Mouse (Mus musculus) retina, adult 2 months (tissue): ENCODE data around the gene Atp12a.
A peak's percentile ranks its signal among the peaks of the same experiment; 100 is the strongest.

Source experiments
- DNase-seq: peaks from one replicate; pipeline ENCODE4 v3.0.0-alpha.2; 2012; ENCODE audit warnings: low read depth, low spot score

Gene Atp12a

DNA sequence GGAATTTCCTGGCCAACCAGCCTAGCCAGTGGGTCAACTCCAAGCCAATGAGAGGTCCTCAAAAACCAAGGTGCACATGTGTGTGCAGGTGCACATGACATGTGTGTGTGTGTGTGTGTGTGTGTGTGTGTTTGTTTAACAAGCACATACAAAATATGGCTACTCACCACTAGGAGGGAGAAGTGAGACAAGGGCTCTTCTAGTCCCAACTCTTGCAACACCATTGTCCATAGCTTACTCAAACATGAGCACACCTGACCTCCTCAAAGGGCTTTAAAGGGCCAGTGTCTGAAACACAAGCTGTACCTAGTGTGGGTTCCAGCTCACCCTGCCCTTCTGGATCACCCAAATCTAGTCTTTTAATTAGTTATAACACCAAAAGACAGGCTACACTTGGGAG, 12.9 kb downstream of the Atp12a start:
- no peak for DNase-seq

DNA sequence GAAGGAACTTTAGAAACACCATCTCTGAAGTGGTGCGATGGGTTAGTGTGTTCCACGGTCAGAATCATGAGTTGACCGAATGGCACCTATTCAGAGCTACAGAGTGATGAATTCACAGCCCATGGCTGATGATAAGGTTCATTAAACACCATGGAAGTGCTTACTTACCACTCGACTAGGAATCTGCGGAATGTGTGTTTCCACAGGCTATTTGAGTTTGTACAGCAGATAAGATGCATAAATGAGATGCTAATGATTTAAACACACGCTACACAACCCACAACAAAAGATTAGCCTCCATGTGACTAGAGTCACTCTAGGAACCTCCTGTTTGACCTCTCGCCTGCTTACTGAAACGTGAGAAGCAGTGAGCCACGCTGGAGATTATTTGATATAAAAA, 14.5 kb downstream of the Atp12a start:
- DNase-seq: no peak

DNA sequence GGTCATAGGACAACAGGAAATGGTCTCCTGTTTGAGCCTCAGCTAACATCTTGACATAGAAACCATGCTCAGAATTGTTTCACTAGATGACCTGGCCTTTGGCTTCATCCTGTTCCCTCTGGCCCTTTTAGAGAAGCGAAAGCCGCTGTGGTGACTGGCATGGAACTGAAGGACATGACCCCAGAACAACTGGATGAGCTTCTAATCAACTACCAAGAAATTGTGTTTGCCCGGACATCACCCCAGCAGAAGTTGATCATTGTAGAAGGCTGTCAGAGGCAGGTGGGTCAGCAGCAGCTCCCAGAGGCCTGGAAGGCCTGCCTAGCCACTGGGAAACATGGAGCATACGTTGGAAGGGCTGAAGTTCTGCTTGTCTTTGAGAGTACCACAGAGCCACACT, 17.5 kb downstream of the Atp12a start:
- DNase-seq: no peak

DNA sequence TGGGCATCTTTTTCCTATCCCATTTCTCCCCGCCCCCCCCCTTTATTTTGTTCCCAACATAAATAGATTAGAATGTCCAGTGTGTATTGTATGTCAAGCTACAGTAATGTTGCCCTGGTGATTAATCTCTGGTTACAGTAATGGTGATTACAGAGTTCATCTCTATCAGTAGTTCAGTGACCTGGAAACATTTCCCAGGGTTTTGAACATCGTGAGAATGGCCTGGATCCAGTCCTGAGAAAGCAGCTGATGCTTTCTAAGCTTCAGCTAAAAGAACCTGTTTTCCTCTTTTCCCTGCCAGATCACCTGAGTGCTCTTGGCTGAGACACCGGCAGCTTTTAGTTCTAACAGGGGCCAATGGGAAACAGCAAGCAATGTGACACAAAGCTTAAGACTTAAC, 25.4 kb downstream of the Atp12a start:
- DNase-seq: peak; percentile 9

DNA sequence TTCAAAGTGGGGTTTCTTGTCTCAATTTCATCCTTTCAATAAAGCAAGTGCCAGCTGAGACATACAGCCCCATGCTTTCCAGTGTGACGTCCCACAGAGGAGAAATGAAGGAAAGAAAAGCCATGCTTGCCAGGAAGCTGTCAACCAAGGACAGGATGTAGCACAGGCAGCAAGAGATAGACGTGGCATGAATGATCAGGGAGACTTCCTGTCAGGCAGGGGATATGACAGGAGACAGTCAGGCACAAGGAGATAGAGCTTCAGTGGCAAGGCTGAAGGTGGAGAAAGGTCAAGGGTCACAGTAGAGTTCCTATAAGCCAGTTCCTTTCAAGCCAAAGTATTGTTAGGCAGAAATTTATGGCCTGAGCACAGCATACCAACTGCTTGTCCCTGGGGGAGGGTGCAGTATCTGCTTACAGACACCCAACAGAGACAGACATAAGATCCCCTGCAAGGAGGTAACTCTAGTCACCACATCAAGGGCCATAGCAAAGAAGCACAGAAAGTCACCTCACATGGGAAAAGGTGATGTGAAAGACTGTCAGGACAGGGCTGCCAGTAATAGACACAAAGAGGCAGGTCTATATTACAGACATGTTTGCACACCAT, 28.9 kb downstream of the Atp12a start:
- DNase-seq: no peak

DNA sequence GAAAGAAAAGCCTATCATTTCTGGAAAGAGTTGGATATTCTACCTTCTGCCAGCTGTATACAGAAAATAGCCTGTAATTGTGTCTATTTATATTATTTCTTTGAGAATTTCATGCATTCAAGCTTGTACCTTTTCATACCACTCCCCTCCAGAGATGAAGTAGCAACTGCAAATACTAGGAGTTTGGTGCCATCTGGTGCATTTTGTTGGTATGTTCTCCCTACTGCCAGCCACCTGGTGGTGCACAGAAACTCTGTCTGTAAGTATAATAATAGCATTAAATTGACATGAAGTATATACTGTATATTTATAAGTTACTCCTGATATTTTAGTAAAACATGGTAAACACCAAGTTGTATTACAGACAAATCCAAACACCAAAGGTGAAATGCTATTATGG, 33.1 kb downstream of the Atp12a start:
- no peak for DNase-seq

DNA sequence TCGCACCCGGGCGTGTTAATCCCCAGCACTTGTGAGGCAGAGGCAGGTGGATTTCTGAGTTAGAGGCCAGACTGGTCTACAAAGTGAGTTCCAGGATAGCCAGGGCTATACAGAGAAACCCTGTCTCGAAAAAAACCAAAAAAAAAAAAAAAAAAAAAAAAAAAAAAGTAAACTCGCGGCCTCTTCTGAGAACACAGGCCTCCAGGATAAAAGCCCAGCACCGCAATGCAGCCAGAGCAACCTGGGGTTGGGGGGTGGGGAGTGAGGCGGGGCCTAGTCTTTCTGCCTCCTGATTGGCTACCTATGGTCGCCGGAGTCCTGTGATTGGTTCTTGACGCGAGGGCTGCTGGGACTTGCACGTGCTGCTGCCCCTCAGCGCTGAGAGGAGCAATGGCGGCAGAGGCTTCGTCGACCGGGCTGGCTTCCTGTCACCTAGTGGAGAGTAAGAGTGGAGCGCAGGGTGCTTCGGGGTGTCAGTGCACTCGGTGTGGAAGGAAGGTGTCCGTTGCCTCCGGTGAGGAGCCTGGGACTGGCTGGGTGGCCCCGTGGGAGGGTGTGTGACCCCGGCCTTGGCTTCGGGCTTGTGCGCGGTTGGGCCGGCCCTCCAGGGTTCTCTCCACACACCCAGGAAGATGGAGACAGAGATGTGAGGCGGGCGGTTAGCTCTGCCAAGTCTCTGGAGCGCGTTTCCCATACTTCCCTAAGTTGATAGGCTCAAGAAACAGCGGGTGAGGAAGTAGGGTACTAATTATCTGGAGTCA, 37.6 kb downstream of the Atp12a start, which contains the start of gene Rnf17:
Gene Rnf17 (plus strand): TSS at position 271 of the 761 bp plus-strand sequence.
- DNase-seq: no peak

DNA sequence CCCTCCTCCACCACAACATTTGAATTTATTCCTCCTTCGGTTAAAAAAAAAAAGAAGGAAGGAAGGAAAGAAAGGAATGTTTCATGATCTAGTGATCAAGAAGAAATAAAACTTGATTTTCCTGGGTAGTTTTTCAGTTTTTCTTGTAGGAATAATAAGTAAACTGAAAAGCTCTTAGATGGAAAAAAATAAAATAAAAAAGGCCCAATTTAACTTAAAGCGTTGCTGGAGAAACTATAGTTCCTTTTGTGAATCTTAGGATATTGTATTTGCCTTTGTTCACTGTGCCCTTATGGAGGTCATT, 38.2 kb downstream of the Atp12a start:
- DNase-seq: no peak
